Mouse (Mus musculus) G1E (cell line): Measurements from ENCODE around the gene Atr.

ENCODE experiments used
- CTCF ChIP-seq: IDR thresholded peaks from 2 replicates; pipeline ENCODE4 v1.5.1; 2012; ENCODE audit warnings: low read depth, low read length, inconsistent platforms, mixed read lengths
- GATA1 ChIP-seq: IDR thresholded peaks from 2 replicates; pipeline ENCODE4 v1.6.1; 2012; ENCODE audit warnings: borderline replicate concordance, low read length, inconsistent platforms, mixed read lengths

DNA sequence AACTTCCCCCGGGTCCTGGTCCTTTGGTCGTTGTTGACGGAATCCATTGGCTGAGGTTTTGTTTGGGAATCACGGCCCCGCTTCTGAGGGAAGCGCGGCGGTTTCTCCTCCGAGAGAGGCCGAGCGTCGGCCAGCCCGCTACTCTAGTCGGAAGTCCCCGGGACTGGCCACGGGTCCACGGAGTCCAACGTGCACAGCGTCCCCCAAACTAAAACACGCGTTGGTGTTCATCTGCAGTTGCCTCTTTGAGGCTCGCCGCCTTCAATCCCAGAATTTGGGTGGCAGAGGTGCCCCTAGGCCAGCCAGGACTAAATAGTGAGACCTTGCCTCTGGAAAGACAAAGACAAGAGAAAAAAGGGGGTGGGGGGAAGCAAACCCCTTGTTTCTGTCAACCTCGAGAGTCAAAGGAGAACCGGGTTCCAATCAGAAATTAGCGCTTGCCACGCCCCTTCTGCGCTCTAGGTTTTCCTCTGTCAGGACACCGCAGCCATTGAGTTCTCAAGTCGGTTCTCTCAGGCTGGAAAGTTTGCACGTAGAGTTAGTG, 702 bp downstream of the Atr start:
- no peak for TF ChIP-seq CTCF
- TF ChIP-seq GATA1: no peak
